Mouse (Mus musculus) cortical plate, adult 2 months (tissue): ENCODE measurements around the gene Gatm. TPM values are rescaled to one million over a fixed set of nuclear protein-coding genes. Genes with fewer than 3 reads are reported as not detected.

ENCODE experiments used
- H3K27ac ChIP-seq: fragments of 200-500 bp; 2 replicates; pipeline ENCODE4 v1.5.1; 2012; ENCODE audit warnings: low read length, control low read depth, inconsistent platforms; ENCODE audit not compliant: insufficient read depth
- H3K4me1 ChIP-seq: fragments of 200-500 bp; 2 replicates; pipeline ENCODE4 v1.6.1; 2011; ENCODE audit warnings: low read length; ENCODE audit not compliant: control insufficient read depth, insufficient read depth
- H3K4me3 ChIP-seq: fragments of 200-500 bp; 2 replicates; pipeline ENCODE4 v1.5.1; 2011; ENCODE audit warnings: mild to moderate bottlenecking, low read length, control low read depth; ENCODE audit not compliant: insufficient read depth
- CTCF ChIP-seq: fragments of 200-500 bp; IDR thresholded peaks from 2 replicates; pipeline ENCODE4 v1.5.1; 2011; ENCODE audit warnings: mild to moderate bottlenecking, control low read depth, low read length; ENCODE audit not compliant: insufficient read depth; ENCODE audit errors: extremely low read depth
- POLR2A ChIP-seq: fragments of 200-500 bp; IDR thresholded peaks from 2 replicates; pipeline ENCODE4 v1.6.1; 2011; ENCODE audit warnings: mild to moderate bottlenecking, low read length, control low read depth; ENCODE audit not compliant: insufficient read depth; ENCODE audit errors: extremely low read depth
- polyA plus RNA-seq: library from polyadenylated mRNA; depleted of rRNA; stranded (reverse); fragments of >200 nt; gene quantifications from 2 replicates; pipeline ENCODE4 v1.2.3, GENCODE M21; 2012

The Gatm gene
- polyA plus RNA-seq, 1 experiment: 140 TPM

DNA sequence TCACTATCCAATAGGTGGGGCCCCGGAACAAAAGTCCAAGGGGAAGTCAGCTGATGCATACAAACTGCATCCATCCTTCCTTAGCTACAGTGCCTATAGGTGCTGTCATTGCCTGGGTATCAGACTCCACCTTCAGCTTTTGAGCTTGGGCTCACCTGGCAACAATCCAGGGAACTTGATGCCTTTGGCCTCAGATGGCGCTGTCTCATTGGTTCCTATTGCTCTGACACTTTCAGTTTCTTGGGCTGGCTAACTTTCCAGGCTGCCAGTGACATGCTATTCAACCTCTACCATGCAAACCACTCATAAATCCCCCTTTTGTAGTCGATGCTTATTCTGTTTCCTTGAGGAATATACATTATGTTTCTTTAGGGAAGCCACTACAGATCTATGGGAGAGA lies 24.8 kb downstream of the Gatm start:
- H3K4me3 ChIP-seq: no peak overlapping the region
- no peak for TF ChIP-seq CTCF
- TF ChIP-seq POLR2A: no peak
- H3K4me1 ChIP-seq: peaks cover 2% of the 10 kb centered on the region; the same call in 1 of the 2 replicates
- H3K27ac ChIP-seq: no peak overlapping the region

GRCm38 (mm10) chr2:122582324-122582723 lies 28.8 kb downstream of the Gatm start:
- Histone ChIP-seq H3K27ac (no peak overlapping the region), H3K4me3 (no peak overlapping the region), H3K4me1 (no peaks in the 10 kb centered on the region; the same call in 1 of the 2 replicates)
- TF ChIP-seq CTCF: no peak

DNA sequence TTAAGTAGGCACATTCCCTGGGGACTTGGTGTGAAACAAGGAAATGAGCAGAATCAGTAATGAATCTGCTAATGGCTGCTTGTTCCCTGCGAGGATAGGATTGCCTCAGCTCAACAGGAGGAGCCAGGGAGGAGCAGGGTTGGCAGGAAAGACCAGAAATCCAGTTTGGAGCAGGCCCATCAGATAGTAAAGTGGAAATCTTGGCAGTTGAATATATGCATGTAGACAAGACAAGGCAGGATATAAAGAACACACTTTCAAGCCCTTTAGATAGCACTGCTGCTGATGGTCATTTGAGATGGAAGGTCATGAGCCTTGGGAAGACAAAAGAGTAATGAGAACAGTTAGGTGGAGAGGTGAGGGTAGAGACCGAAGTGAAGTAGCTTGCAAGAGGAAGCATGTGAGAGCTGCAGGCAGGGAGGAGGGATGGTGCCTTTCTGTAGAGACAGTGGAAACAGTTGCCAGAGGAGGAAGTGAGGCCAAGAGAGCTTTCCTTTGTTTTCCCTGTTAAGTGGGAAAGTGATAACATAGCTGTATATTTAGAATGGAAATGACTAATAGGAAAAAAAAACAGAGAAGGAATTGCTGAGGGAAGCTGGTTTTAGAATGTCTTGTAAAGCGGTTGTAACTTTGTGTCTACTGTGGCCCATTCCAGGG lies 29.6 kb downstream of the Gatm start:
- Histone ChIP-seq H3K4me1 (no peaks in the 10 kb centered on the region; the same call in 1 of the 2 replicates), H3K27ac (no peak overlapping the region), H3K4me3 (no peak overlapping the region)
- TF ChIP-seq POLR2A (no peak), CTCF (no peak)

DNA sequence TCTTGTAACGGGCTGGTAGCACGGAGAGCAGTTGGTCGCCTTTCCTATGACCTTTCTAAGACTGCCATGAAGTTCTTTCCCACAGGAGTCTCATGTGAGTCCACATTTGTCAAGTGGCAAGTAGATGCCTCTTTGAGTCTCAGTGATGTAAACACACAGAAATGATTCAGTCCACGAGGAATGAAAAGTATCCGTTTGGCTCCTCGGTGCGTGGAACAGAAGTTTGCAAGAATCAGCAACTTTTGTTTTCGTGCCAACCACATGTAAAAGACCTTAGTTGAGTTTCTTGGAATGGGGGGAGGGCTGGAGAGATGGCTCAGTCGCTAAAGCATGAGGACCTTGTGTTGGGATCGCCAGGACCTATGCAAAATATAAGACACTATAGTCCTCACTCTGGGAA lies 30.7 kb downstream of the Gatm start:
- TF ChIP-seq CTCF (no peak), POLR2A (no peak)
- Histone ChIP-seq H3K4me1 (no peaks in the 10 kb centered on the region; the same call in 1 of the 2 replicates), H3K27ac (no peak overlapping the region), H3K4me3 (no peak overlapping the region)

GRCm38 (mm10) chr2:122577316-122577715 lies 33.8 kb downstream of the Gatm start:
- TF ChIP-seq POLR2A: no peak
- no peak for TF ChIP-seq CTCF
- no peaks in the 10 kb centered on the region; the same call in 1 of the 2 replicates for H3K4me1 ChIP-seq
- H3K4me3 ChIP-seq: no peak overlapping the region
- no peak overlapping the region for H3K27ac ChIP-seq

DNA sequence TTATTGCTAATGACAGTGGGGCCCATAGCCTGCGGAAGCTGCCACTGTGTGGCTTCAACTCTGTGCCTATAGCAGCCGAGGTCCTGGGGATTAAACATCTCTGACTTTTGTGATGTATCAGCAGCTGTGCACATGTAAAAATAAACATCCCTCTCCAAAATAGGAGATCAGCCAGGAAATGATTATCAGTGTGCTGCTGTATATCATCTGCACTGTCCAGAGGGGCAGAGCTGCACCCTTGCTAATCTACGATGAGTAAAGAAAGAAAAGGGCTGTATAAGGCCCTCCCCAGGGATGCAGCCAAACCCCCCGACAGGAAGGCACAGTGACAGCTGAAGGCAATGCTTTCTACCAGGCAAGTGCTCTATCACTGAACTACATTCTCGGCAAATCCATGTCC lies 34.8 kb downstream of the Gatm start:
- Histone ChIP-seq H3K27ac (no peak overlapping the region), H3K4me1 (no peaks in the 10 kb centered on the region), H3K4me3 (no peak overlapping the region)
- no peak for TF ChIP-seq CTCF
- no peak for TF ChIP-seq POLR2A

- H3K4me1 ChIP-seq: no peaks in the 10 kb centered on the region
- TF ChIP-seq CTCF (no peak), POLR2A (no peak)
- H3K27ac ChIP-seq: no peak overlapping the region
- H3K4me3 ChIP-seq: no peak overlapping the region
Measured at GRCm38 (mm10) chr2:122575470-122575869, 35.6 kb downstream of the Gatm start.

DNA sequence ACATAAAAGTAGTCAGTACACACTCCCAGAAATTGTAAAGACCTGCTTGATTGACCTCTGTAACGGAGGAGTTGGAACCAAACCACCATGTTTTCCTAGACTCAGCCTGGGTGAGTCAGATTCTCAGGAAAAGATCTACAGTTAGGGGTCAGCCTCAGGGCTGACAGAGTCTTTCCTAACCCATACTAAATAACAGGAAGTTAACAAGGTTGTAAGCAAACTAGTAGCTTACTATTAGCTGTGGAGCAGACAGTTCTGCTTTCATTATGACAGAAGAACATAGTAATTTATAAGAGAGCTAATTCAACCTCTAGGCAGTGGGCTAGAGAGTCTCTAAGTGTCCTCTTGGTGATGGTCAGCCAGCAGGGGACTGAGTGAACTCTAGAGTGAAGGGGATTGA lies 38.7 kb downstream of the Gatm start:
- Histone ChIP-seq H3K27ac (no peak overlapping the region), H3K4me3 (no peak overlapping the region), H3K4me1 (no peaks in the 10 kb centered on the region)
- no peak for TF ChIP-seq POLR2A
- no peak for TF ChIP-seq CTCF

- Histone ChIP-seq H3K27ac (no peak overlapping the region), H3K4me3 (no peak overlapping the region), H3K4me1 (no peaks in the 10 kb centered on the region)
- no peak for TF ChIP-seq POLR2A
- no peak for TF ChIP-seq CTCF
Measured at GRCm38 (mm10) chr2:122571326-122571725, 39.8 kb downstream of the Gatm start.

GRCm38 (mm10) chr2:122570430-122570829 lies 40.7 kb downstream of the Gatm start:
- Histone ChIP-seq H3K27ac (no peak overlapping the region), H3K4me3 (no peak overlapping the region), H3K4me1 (no peaks in the 10 kb centered on the region)
- TF ChIP-seq CTCF: no peak
- TF ChIP-seq POLR2A: no peak
